Mouse (Mus musculus): ENCODE measurements around the gene Gnpat.

The Gnpat gene

DNA sequence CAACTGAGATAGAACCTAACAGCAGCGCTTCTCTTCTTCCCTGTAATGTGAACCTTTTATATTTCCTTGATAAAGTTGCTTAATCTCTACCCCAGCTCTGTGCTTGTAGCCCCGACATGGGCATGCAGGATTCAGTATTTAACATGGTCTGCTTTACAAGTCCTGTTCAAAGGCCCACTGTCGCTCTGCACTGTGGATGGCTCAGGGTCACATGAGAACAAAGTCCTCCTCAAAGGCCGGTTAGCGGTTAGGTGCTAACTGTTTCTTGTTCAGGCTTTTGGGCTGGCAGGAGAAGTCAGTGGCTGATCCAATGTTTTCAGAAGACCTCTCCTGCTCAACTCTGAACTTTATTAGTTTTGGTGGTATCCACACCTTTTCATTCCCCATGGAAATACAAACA is 17.3 kb upstream of the Gnpat start:
- DNase-seq, result no peak

DNA sequence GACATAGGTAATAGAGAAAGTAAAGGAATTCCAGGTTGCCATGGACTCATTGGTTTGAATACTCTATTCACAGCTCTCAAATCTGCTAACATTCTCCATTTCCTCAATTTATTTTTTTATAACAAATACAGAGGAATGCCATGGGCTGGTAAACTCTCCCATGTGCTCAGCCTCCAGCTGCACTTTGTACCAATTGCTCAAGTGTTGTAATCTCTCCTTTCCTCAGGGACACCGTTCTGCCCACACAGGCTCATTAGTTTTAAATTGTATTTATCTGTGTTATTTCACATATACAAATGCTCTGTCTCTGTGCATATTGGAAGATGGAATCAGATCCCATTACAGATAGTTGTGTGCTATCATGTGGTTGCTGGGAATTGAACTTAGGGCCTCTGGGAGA is 9.3 kb upstream of the Gnpat start:
- DNase-seq, result no peak

DNA sequence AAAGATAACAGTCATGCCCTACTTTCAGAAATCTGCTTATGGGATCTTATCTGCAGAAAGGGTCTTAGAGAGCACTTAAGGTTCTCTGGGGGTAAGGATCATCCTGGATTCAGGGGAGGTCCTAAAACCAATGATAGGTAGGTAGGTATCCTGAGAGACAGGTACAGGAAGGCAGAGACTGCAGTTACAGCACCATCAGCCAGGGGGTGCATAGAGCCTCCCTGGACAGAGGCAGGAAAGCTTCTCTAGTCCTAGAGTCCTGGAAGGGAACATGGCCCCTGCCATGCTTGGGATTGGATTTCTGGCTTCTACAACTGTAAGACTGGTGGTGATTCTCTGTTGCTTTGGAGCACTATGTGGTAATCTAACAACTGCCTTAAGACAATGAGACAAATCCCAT is 3.4 kb upstream of the Gnpat start:
- DNase-seq, result peak; percentile 46

DNA sequence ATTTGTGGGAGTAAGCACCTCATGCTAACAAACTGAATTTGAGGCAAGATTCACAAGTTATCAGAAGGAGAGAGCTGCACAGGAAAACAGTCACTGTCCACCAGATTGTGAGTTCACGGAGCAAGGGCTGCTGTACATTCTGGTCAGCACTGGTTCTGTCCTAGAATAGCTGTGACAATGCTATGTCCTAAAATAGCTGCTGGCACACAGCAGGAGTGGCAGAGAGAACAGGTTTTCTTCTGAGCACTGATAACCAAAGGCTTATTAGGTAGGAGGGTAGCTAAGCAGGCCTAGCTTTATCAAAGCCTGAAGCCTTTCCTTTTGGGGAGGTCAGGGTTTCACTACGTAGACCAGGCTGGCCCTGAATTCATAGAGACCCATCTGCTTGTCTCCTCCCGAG is 2.6 kb upstream of the Gnpat start:
- no peak for DNase-seq

DNA sequence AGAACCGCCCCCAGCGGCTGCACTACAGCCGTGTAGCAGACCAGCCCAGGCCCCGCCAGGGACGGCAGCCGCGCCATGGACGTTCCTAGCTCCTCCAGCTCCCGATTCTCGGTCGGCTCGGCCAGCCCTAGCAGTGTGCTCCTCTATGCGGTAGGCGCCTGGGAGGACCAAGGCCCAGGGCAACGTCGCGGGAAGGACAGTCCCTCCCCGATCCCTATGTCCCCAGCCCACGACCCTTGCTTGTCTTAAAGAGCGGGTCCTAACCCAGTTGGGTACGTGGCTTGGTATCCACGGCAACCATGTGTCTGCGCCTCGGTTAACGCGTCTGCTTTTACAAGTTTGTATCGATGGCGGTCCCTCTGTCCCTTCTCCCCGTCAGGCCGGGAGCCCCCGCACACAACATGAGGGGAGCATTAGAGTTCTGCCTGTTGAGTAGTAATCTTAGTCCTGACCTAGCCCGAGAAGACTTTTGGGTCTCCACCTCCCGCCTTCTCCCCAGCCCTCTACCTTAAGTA is 387 bp downstream of the Gnpat start:
- DNase-seq, result no peak

DNA sequence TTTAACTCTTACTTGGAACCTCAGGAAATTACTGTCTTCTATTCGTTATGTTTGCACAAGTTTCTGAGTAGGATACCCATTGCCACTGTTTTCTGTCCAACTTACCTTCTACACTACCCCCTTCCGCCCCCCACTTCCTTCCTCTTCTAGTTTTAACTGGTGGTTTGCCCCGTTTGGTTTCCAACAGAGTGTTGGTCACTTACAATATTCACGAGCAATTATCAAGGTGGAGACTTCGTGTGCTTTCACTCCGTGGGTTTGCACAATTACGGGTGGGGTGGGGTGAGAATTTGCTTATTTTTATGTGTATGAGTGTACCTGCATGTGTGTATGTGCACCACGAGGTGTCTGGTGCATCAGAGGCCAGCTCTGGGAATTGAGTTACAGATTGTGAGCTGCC is 896 bp downstream of the Gnpat start:
- DNase-seq, result peak; percentile 22

DNA sequence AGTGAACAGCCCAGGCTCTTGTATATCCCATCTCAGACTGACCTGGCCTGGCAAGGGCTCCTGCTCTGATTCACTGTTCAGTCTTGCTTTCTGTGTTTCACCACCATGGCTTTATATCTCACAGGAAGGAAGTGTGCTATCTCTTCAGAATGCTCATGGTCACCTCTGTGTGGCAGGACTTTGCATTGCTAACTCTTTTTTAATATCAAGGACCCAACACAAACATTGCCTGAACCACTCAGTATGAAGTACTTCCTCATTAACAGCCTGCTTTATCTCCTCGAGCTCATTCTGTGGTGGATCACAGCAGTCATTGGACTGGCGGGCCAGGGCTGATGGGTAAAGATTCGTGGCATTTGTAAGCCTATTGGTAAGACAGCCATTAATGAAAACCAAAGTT is 3.8 kb downstream of the Gnpat start:
- no peak for DNase-seq

DNA sequence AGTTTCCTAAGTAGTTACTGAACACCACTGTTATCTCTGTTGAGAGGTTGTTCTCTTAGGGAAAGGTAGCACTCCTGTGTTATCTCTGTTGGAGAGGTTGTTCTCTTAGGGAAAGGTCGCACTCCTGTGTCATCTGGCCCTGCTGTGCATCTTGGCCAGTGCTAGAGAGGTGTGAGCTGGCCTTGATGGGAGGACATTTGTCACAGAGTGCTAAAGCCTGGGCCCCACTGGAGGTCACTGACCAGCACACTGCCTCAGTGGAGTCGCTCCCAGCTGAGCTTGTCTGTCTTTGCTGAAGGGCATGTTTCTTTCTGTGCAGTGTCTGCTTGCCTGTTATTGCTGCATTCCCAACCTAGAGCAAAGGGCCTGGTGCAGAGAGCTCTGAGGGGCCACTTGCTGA is 4.3 kb downstream of the Gnpat start:
- DNase-seq, result no peak

DNA sequence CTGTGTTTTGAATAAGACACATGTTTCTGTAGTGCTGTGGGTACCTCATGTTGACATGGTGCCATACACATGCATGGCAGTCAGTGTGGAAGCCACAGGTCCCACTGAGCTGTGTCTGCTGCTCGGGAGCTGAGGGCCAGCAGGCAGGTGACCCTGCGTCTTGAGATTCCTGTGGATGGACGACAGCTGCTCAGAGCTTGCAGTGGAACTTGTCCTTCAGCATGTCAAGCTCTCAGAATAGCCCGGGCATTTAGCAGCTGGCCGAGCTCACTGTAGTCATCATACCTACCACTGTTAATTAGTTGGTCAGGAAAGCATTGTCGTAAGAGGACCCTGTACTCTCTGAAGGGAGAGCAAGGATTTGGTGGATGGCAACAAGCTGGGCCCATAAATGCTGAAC is 6.9 kb downstream of the Gnpat start:
- DNase-seq, result no peak

DNA sequence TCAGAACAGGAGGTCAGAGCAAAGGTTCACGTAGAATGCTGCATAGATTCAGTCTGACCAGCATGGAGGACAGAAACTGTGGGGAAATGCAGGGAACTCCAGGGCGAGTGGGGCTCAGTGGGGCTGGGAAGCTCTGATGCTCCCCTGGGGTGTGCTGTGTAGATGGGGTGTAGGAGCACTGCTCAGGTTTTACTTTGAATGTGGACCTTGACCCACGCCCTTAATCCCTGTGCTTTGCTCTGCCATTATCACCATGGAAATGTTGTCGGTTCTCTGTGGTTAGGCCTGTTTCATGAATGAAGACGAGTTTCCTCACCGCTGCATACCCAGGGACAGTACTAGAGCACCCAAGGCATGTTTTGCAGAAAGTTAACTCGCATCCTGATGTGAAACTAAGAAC is 8.6 kb downstream of the Gnpat start:
- DNase-seq, result no peak

DNA sequence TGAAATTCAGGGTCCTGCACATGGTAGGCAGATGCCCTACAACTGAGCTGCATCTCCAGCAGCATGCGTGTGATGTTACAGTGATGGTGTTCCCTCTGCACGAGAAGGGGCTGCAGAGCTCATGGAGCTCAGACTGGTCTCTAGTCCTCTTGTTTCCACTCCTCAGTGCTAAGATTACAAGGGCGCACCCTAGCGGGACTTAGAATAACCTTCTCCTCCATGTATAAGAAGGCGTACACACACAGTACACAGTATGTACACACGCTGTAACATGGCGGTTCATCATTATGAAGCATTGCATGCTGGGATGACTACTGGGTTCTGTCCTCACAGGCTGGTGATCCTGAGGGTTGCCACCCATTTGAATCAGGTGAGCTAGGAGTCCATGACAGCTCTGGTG is 9.2 kb downstream of the Gnpat start:
- no peak for DNase-seq

DNA sequence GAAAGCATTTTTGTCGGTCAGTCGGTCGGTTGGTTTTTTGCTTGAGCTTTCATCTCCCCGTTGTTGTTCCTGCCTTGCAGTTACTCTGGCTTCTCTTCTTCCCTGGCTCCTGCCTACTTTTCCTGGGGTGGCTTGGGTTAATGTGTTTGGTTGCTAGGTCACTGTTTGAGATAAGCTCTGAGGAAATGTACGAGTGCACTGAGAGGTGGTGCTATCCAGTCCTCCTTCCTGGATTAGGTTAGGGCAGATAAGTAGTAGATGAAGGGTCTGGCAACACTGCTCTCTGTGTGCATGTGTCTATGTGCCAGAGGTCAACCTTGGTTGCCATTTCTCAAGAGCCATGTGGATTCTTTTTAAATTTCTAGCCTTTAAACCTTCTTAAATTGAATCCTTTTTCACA is 9.9 kb downstream of the Gnpat start:
- no peak for DNase-seq

DNA sequence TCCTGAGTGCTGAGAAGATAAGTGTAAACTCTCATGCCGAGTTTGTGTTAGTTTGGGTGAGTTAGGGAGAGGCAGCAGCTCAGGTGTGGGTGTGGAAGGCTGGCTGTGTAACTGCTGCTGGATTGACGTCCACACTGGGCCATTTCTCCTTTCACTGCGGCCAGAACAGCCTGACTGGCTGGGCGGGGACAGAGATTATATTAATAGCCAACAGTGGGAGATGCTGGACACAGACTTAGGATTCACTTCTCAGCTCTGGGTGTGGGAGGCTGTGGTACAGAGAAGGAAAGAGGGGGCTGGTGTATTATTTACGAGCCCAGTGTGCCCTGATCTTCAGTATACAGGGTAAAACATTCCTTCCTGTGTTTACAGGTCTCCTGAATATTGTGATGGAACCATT is 15.3 kb downstream of the Gnpat start:
- no peak for DNase-seq

DNA sequence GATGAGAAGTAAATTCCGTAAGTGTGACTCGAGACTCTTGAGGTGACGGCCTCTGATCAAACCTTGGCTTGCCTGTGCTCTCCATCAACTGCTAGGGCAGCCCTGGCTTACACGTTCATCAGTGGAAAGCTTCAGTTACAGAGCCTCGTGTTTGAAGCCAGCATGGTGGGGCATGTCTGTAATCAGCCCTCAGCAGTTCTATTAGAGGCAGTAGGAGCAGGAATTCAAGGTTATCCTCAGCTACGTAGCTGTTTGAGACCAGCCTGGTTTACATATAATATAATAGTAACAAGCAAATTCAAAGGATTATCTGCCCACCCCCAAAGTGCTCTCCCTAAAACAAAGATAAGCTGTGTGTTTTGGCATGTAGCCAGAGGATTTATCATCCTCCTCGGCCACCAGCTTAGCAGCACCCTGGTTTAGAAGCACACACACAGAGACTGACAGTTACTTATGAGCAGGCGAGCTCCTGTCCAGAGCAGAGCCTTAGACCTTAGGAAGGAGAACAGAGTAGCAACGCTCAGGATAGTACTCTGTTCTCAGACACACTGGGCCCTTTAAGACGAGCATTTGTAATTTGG is 16.2 kb downstream of the Gnpat start:
- DNase-seq, result no peak

DNA sequence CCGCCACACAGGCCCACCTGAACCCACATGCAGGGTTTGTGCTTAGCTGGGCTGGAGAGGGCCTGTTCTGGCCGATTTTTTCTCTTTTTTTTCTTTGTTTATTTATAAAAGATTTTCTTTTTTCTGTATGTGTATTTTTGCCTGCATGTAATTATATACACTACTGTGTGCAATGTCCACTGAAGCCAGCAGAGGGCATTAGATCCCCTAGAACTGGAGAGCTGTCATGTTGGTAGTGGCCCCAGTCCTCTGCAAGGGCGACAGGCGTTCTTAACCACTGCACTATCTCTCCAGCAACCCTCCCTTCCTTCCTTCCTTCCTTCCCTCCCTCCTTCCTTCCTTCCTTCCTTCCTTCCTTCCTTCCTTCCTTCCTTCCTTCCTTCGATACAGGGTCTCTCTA is 25.6 kb downstream of the Gnpat start:
- DNase-seq, result peak; percentile 11

DNA sequence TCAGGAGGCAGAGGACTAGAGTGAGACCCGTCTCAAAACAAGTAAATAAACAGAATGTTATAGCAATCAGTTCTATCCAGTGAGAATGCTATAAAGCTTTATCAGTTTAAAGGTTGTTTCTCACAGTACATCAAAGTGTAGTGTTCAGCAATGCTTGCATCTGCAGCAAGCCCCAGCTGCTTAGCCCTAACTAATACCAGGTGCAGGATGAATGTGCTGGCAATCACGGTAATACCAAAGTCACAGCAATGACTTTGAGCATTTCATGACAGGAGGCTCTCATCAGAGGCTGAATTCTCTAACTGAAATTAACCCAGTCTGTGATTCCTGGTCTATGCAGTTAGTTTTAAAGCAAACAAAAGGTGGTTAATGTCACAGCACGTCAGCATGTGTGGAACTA is 29.8 kb downstream of the Gnpat start:
- no peak for DNase-seq

DNA sequence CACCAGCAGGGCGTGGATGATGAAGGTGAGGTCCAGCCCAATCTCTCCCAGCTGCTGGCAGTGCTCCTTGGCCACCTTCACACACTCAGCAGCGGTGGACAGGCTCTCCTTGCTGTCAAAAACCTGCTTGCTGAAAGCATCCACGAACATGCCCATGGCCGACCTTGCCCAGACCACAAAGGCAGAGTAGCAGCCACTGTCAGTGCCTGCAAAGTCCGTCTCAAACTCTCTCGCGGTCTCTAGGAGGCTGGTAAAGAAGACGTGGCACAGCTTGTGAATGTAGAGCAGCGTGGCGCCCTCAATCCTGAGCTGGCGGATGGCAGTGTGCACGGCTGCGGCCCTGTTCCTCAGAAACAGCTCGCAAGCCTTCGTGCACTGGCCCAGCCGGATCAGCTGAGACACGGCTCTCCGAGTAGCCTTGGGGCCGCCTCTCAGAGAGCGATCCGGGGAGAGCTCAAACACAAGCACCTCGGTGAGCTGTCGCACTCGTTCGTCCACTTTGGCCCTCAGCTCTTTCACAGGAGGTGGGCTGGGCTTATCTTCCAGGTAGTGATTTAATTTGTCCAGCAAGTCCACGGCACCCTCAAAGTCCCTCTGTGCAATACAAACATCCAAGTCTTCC is 33.3 kb downstream of the Gnpat start:
- no peak for DNase-seq

DNA sequence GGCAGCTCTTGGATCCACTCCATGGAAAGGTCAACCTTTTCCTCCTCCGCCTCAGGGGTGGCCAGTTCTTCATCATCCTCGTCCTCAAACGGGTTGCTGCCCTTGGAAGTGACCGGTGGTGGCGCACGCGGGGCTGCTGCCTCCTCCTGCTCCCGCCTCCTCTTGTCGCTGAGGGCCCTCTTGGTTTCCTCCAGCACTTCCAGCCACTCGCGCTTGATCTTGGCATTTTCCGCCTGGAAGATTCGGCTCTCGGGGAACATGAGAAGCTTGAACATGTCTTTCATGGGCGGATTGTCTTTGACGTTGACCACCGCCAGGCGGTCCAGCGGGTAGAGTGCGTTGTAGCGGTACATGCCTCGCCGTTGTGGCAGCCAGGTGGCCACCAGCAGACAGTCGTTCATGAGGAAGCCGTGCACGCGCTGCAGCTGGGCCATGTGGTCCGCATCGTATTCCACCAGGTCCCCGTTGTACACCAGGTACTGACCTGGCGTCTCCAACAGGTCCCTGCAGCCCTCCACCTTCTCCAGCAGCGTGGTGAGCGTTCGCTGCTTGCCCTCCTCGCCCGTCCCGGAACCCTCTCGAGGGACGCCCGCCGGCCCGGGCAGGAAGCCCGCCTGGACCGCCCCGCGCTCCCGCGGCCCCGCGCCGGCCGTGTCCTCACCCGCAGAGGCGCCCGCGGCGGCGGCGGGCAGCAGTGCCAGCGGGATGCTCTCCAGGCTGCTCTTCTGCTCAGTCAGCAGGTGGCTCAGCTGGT is 34.0 kb downstream of the Gnpat start:
- DNase-seq, result peak; percentile 53

DNA sequence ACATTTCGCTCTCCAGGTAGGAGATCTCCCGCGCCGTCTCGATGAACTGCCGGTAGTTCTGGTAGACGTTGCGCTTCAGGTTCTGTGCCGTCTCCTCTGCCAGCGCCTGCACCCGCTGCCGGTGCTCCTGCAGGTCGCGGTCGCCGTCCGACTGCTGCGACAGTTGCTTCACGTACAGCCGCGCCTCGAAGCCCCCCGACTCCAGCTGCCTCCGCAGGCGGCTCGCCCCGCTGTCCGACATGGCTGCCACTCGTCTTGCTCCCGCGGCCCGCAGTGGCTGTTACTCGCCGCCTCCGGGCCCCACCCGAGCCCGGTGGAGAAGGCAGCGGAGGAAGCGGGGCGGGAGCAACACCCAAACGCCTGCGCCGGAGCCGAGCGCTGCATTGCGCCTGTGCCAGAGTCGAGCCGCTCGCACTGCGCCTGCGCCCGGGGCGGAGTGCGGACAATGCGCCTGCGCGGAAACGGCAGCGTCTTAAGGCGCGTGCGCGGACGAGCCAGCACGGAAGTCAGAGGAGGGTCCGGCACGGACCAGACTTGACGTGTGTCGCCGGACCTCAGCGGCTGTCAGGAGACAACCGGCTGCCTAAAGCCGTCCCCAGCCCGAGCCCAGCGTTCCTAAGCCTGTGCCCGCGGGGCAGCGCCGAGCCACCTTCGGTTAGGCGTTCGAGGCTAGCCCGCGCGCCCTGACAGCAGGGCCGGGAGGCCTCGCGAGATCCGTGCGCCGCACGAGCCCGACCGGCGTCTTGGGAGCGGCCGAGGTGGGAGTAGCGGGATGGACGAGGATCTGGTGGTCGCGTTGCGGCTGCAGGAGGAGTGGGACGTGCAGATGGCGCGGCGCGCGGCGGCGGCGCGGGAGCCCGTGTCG is 34.8 kb downstream of the Gnpat start, which contains the start of the genes Exoc8 and Sprtn:
TSS of gene Exoc8 (minus strand) at position 320 of the 865 bp plus-strand sequence.
TSS of gene Sprtn (plus strand) at position 501 of the 865 bp plus-strand sequence.
- peak; percentile 98 for DNase-seq

DNA sequence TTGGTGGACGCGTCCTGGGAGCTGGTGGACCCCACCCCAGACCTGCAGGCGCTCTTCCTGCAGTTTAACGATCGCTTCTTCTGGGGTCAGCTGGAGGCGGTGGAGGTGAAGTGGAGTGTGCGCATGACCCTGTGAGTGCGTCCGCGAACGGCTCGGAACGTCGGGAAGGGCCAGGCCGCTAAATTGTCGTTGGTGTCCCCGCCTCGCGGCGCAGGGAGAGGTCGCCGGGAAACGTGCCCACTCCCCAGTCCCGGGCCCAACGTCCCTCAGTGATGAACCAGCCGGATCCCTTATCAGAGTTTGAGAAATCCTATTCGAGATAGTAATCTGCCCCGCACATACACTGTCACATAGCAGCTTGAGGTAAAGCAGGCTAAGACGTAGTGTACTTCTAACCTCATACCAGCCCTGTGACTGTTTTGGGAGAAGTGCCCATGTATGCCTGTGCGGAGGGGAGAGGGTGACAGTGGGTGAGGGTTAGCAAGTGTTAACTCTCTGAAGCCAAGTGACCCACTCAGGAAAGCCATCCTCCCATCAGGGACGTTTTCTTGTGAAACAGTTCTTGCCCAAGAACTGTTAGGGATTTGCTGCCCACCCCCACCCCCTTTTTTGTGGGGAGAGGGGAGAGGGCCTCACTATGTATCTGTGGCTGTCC is 35.5 kb downstream of the Gnpat start:
- DNase-seq, result no peak

DNA sequence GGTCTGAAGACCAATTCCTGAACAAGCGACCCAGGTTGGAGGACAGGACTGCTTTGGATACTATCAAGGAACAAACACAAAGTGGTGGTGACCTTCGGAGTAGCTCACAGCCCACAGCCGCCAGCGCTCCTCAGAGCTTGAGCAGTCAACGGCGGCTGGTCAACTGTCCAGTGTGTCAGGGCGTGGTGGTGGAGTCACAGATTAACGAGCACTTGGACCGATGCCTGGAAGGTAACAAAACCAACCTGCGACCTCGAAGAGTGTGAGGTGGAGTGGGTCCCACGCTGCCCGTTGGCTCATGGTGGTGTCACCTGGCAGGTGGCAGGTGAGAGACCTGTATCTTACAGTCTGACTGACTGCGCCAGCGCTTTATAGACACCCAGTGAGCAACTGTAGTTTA is 40.4 kb downstream of the Gnpat start:
- no peak for DNase-seq

DNA sequence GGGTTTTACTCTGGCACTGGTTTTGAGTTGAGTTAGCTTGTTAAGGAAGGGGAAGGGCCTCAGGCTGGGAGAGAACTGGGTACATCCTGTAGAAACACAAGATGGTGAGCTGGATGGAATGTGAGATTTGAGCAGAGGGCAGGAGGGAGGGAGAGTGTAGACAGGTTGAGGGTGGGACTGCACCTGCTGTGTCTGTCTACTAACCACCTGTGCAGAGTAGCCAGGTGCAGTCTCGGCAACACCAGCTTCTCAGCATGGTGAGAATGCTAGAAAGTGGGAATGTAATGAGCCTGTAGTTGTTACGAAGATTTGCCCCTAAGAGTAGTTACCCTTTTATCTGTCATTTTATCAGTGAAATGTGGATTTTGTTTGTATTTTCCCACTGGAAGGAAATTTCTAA is 42.6 kb downstream of the Gnpat start:
- no peak for DNase-seq

DNA sequence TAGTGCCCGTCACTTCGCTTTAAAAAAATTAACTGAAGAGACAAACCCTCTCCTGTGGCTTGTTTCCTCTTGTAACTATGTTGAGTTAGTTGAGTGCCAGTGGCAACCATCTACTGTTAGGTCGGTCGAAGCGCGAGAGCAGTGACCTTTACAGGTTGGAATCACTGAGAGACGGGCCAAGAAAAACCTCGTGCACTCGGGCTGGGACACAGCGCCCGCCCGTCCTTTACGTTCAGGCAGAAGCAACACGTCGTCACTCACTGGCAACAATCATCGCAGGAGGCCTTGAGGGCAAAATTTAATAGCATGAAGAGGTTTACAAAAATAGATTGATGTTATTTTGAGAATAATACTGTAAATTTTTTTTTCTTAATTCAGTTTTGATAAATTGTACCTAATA is 47.1 kb downstream of the Gnpat start:
- no peak for DNase-seq
